Mouse (Mus musculus): ENCODE measurements around the gene Ccdc150.
A peak's percentile ranks its signal among the peaks of the same experiment; 100 is the strongest.

Ccdc150 gene

DNA sequence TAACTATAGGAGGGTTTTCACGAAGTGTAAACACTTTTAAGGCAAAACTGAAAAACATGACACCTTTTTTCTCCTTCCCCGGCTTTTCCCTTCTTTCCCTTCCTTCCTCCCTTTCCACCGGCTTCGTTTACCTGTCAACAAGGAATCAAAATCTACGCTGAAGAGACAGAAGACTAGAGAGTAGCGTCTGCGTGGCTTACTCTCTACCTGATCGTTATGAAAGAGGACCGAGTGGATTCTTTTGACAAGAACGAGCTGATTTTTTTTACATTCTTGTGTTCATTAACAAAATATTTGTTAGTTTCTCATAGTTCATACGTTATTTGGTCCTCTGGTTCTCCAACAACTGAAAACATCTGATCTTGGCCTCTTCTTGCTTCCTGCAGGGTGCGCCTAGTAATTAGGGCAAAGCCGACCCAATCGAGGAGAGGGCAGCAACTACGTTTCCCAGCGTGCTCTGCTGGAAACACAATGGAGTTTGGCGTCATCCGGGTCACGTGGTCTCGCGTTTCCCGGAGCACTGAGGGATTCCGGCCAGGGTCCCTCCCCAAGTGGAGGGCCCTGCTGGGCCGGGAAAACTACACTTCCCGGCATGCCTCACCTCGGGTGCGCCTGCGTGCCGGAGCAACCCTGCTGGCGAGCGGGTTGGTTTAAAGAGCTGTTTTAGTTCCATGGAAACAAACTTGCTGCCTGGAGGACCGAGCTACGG lies at the start of gene Ccdc150:
TSS of gene Ccdc150 (plus strand) at position 526 of the 709 bp plus-strand sequence.
- DNase-seq (ENCODE audit: low spot score) = peak; percentile 98

DNA sequence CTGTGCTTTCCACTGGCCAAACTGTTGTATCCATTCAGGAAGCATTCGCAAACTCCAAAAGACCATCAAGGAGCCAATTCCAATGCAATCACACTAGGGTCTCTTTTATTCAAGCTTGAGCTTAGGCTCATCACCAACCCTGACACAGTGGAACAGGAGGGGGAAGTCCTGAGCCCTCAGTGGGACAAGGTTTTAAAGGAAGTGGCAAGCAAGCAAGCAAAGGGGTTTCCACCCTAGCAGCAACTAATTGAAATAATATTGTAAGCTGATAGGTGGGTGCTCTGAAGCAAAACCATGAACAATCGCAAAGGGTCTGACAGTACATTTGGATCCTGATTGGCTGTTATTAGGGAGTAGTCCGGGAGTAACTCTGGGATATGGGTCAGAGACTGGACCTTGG lies 30.2 kb upstream of the Ccdc150 start:
- no peak for DNase-seq (ENCODE audit: low spot score)

DNA sequence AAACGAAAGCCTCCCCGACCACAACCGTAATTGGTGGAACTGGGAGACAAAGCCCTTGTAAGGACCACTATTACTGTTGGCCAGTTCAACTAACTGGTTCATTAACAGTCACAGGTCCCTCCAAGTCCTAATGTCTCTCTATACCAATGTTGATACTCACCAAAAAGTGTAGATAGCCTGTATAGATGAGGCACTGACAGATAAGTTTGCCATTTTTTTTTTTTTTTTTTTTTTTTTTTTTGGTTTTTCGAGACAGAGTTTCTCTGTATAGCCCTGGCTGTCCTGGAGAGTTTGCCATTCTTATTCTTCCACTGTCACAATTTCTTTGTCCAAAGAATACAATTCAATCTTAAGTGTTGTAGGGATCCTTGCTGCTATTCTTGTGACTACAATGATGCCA lies 7.8 kb upstream of the Ccdc150 start:
- no peak for DNase-seq (ENCODE audit: low spot score)

DNA sequence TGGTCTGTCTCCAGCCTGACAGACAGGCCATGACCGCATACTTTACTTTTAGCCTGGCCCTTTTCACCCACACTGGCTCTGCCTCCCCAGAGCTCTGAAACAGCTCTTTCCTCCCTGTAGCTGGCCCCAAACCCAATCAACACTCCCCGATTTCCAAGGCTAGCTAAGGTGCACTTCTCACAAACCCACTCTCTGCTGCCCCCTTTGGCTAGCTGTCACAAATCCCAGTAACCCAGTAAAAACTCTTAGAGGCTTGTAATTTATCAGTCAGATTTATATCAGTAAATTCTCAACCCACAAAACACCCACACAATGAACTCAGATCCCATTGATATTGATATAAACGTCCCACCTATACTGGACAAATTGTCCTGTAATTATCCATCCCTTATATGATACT lies 25.1 kb downstream of the Ccdc150 start:
- no peak for DNase-seq (ENCODE audit: low spot score)

DNA sequence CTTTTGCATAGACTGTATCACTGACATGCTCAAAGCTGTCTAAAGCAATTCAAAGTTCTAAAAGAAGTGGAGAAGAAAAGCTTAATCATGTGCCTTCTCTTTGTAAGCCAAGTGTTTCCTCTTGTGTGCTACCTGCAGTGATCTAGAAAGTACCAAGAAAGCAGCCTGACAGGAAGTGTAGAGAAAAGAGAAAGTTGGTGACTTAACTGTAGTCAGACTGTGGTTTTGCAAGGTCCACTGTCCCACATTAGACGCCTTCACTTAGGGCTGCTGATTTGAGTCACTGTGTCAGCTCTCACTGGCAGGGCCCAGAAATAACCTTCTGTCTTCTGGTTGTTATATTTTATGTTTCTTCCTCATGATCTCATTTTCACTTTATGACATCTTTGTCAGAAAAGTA lies 29.1 kb downstream of the Ccdc150 start:
- DNase-seq (ENCODE audit: low spot score) = no peak

DNA sequence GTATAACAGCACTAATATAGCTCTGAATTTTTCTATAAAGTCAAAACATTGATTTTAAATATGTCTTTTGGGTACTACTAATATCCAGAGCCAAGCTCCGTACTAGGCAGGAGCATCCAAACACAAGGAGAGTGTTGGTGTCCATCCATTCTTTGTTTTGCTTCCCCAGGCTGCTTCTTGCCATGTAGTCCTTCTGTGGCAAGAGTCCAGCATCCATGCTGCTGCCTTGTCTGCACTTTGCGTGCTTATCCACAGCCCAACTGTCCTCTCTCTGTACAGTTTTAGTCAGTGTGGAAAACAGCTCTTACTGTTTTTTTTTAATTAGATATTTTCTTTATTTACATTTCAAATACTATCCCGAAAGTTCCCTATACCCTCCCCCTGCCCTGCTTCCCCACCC lies 30.2 kb downstream of the Ccdc150 start:
- DNase-seq (ENCODE audit: low spot score) = no peak

DNA sequence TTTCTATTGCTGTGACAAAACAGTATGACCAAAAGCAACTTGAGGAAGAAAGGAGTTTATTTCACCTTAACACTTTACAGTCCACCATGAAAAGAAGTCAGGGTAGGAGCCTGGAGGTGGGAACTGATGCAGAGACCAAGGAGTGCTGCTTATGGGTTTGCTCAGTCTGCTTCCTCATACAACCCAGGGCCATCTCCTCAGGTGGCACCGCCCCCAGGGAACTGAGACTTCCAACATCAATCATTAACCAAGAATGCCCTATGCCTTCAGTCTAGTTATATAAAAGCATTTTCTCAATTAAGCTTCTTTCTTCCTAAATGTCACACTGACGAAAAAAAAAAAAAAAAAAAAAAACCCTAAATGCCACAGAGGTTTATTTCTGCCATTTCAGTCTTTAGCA lies 55.9 kb downstream of the Ccdc150 start:
- no peak for DNase-seq (ENCODE audit: low spot score)

- no peak for DNase-seq (ENCODE audit: low spot score)
Measured at GRCm38 (mm10) chr1:54326647-54327046, 76.2 kb downstream of the Ccdc150 start.

GRCm38 (mm10) chr1:54327876-54328545 lies 77.5 kb downstream of the Ccdc150 start:
- no peak for DNase-seq (ENCODE audit: low spot score)

GRCm38 (mm10) chr1:54332988-54333387 lies 82.5 kb downstream of the Ccdc150 start:
- peak; percentile 9 for DNase-seq (ENCODE audit: low spot score)

- no peak for DNase-seq (ENCODE audit: low spot score)
Measured at GRCm38 (mm10) chr1:54354786-54355185, 104.3 kb downstream of the Ccdc150 start.

DNA sequence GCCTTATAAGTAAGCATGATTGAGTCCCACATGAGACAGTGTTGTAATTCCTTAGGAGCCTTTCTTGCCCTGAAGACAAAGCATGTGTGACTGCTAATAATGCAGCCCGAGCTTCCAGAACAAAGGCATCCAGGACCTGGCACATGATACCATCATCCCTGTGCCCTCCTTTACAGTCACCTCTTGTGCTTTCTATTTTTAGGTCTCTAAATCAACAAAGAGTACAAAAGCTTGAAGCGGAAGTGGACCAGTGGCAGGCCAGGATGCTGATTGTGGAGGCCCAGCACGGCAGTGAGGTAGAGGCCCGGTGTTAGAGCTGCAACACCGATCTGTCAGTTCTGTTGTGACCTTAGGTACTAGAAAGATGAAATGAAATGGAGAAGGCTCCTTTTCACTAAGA lies 105.0 kb downstream of the Ccdc150 start:
- DNase-seq (ENCODE audit: low spot score) = no peak

- no peak for DNase-seq (ENCODE audit: low spot score)
Measured at GRCm38 (mm10) chr1:54356566-54356965, 106.1 kb downstream of the Ccdc150 start.

DNA sequence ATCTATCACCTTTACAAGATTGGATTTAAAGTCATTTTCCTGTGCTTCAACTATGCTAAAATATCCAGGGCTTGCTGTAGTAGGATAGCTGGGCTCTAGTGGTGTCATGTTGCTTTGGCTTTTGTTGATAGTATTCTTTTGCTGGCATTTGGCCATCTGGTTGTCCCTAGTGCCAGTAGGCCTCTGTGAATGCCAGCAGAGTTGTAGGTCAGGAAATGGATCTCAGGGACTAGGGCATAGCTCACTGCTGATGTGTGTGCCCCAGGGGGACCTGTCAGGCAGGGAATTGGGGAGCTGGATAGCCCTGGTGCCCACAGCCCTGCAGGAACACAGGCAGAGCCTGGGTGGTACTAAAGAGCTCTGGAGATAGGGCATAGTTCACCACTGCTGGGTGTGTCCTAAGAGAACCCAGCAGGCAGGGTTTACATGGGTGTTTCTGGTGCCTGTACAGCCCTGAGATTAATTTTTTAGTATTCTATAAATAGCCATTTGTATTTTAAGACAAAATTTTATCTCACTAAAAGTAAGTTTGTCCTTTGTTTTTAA lies 127.1 kb downstream of the Ccdc150 start:
- no peak for DNase-seq (ENCODE audit: low spot score)

GRCm38 (mm10) chr1:54380978-54381914 lies 130.8 kb downstream of the Ccdc150 start:
- DNase-seq (ENCODE audit: low spot score) = peak; percentile 57

- no peak for DNase-seq (ENCODE audit: low spot score)
Measured at GRCm38 (mm10) chr1:54384221-54384620, 133.7 kb downstream of the Ccdc150 start.

GRCm38 (mm10) chr1:54402736-54403135 lies 152.3 kb downstream of the Ccdc150 start:
- no peak for DNase-seq (ENCODE audit: low spot score)
